Mouse (Mus musculus) frontal cortex, postnatal 25 days (tissue): ENCODE measurements around the gene Sycn.

ENCODE experiments used
- DNase-seq, 2 experiments: peaks; one replicate each; pipeline ENCODE4 v3.0.0; 2022; ENCODE audit warnings: low spot score in 2 of 2

Gene Sycn

GRCm38 (mm10) chr7:28558486-28558885 lies 17.8 kb downstream of the Sycn start:
- no peak for DNase-seq

GRCm38 (mm10) chr7:28560856-28561255 lies 20.2 kb downstream of the Sycn start:
- DNase-seq = no peak

GRCm38 (mm10) chr7:28561967-28562366 lies 21.3 kb downstream of the Sycn start:
- DNase-seq = no peak

- no peak for DNase-seq
Measured at GRCm38 (mm10) chr7:28562371-28562770, 21.7 kb downstream of the Sycn start.

- DNase-seq = no peak
Measured at GRCm38 (mm10) chr7:28562951-28563350, 22.3 kb downstream of the Sycn start.

- DNase-seq = no peak
Measured at GRCm38 (mm10) chr7:28565407-28565806, 24.7 kb downstream of the Sycn start.

GRCm38 (mm10) chr7:28567539-28567938 lies 26.9 kb downstream of the Sycn start:
- no peak for DNase-seq

- peak; percentile 42 to 53 for DNase-seq
Measured at GRCm38 (mm10) chr7:28568253-28568652, 27.6 kb downstream of the Sycn start.

GRCm38 (mm10) chr7:28570291-28570981 lies 29.8 kb downstream of the Sycn start:
- DNase-seq = no peak

- DNase-seq = no peak
Measured at GRCm38 (mm10) chr7:28570982-28571682, 30.4 kb downstream of the Sycn start.

- no peak for DNase-seq
Measured at GRCm38 (mm10) chr7:28572689-28573088, 32.0 kb downstream of the Sycn start.

- no peak for DNase-seq
Measured at GRCm38 (mm10) chr7:28573236-28573635, 32.6 kb downstream of the Sycn start.

- DNase-seq = no peak
Measured at GRCm38 (mm10) chr7:28575597-28575996, 34.9 kb downstream of the Sycn start.

GRCm38 (mm10) chr7:28576271-28576914 lies 35.7 kb downstream of the Sycn start:
- no peak for DNase-seq

- DNase-seq = no peak
Measured at GRCm38 (mm10) chr7:28577826-28578542, 37.3 kb downstream of the Sycn start.

GRCm38 (mm10) chr7:28578543-28579053 lies 37.9 kb downstream of the Sycn start:
- DNase-seq = no peak

- DNase-seq = no peak
Measured at GRCm38 (mm10) chr7:28579826-28580225, 39.1 kb downstream of the Sycn start.

- DNase-seq = no peak
Measured at GRCm38 (mm10) chr7:28581721-28582120, 41.0 kb downstream of the Sycn start.

- no peak for DNase-seq
Measured at GRCm38 (mm10) chr7:28582841-28583240, 42.2 kb downstream of the Sycn start.

GRCm38 (mm10) chr7:28583570-28584344 lies 43.1 kb downstream of the Sycn start:
- no peak for DNase-seq

GRCm38 (mm10) chr7:28584468-28584867 lies 43.8 kb downstream of the Sycn start:
- no peak for DNase-seq
